Mouse (Mus musculus) small intestine, adult 2 months (tissue): Measurements from ENCODE around the gene Dnaaf5.

Source experiments
- CTCF ChIP-seq: fragments of 200-500 bp; IDR thresholded peaks from 2 replicates; pipeline ENCODE4 v1.5.1; 2012; ENCODE audit warnings: low read depth, mild to moderate bottlenecking, control low read depth, inconsistent platforms, low read length, moderate library complexity, mixed read lengths; ENCODE audit not compliant: insufficient replicate concordance, insufficient read length; ENCODE audit errors: extremely low read depth
- POLR2A ChIP-seq: fragments of 200-500 bp; IDR thresholded peaks from 2 replicates; pipeline ENCODE4 v1.6.1; 2012; ENCODE audit warnings: low read depth, mild to moderate bottlenecking, control low read depth, inconsistent platforms, low read length, moderate library complexity

- TF ChIP-seq CTCF = no peak
- no peak for TF ChIP-seq POLR2A
Observed at GRCm38 (mm10) chr5:139215184-139215583, 65.2 kb downstream of the Dnaaf5 start.
